Mouse (Mus musculus) brain, embryonic 14.5 days (tissue): ENCODE measurements around the gene Inafm1.

Source experiments
- CTCF ChIP-seq: fragments of 200-500 bp; IDR thresholded peaks from 2 replicates; pipeline ENCODE4 v1.5.1; 2012; ENCODE audit warnings: inconsistent platforms, mild to moderate bottlenecking, moderate library complexity, borderline replicate concordance; ENCODE audit not compliant: insufficient read depth, insufficient read length; ENCODE audit errors: extremely low read depth
- POLR2A ChIP-seq: fragments of 200-500 bp; IDR thresholded peaks from 2 replicates; pipeline ENCODE4 v1.6.1; 2012; ENCODE audit warnings: mild to moderate bottlenecking, inconsistent platforms, borderline replicate concordance; ENCODE audit not compliant: poor library complexity, insufficient read depth, insufficient read length, severe bottlenecking; ENCODE audit errors: extremely low read depth

- no peak for TF ChIP-seq CTCF
- TF ChIP-seq POLR2A = no peak
Measured at GRCm38 (mm10) chr7:16240281-16240977, 33.0 kb downstream of the Inafm1 start.
